Mouse (Mus musculus): Measurements from ENCODE around the gene Rdx. TPM values are rescaled to one million over a fixed set of nuclear protein-coding genes. Genes with fewer than 3 reads are reported as not detected.

The Rdx gene
- polyA plus RNA-seq (2012; rRNA removed) = 72.5 and 73.9 TPM in 2 replicates
- polyA plus RNA-seq (2014; fragmentation: Nextera tagmentation; extraction: Ambion mirVana) = 146 and 160 TPM in 2 replicates

- peaks cover 13% of the 10 kb centered on the region for H3K4me1 ChIP-seq (ENCODE audit: control insufficient read depth, insufficient read depth, low read length)
- peak within 1 kb of the TSS; percentile 51 for H3K4me2 ChIP-seq (replicated peaks; ENCODE audit: low read depth, low read length, severe bottlenecking)
- peak within 1 kb of the TSS; percentile 99 for H3K9ac ChIP-seq (ENCODE audit: low read depth, low read length, severe bottlenecking)
- H3K36me3 ChIP-seq (ENCODE audit: control insufficient read depth, insufficient read depth, low read length) = no peaks in the 10 kb centered on the region
- no peak for TF ChIP-seq POLR2A (IDR thresholded peaks at IDR 0.05; ENCODE audit: borderline replicate concordance, extremely low read depth, insufficient read depth, insufficient read length)
- ATAC-seq (ENCODE audit: low FRiP score, low read depth) (no peak), DNase-seq (ENCODE audit: low spot score) (peak; percentile 26)
- WGBS = 1% methylated on average over 17 of the region's 17 CpGs
- H3K27me3 ChIP-seq (ENCODE audit: control insufficient read depth, insufficient read depth, low read length) = no peaks in the 10 kb centered on the region
- peak within 1 kb of the TSS; percentile 100 for H3K27ac ChIP-seq (replicated peaks; ENCODE audit: low read depth, low read length)
- no peaks in the 10 kb centered on the region for H3K9me3 ChIP-seq (ENCODE audit: control insufficient read depth, low read length)
- peak within 1 kb of the TSS; percentile 97 for H3K4me3 ChIP-seq (replicated peaks; ENCODE audit: low read length)
These were observed at the start of gene Rdx for GRCm38 (mm10) chr9:52047129-52047820. Gene Rdx (plus strand): TSS chr9:52047173.

GRCm38 (mm10) chr9:52003501-52003900 lies 43.5 kb upstream of the Rdx start:
- H3K4me2 ChIP-seq (replicated peaks; ENCODE audit: low read depth, low read length, severe bottlenecking) = no peak overlapping the region
- 46% methylated on average over 4 of the region's 4 CpGs for WGBS
- H3K9ac ChIP-seq (ENCODE audit: low read depth, low read length, severe bottlenecking) = no peak overlapping the region
- ATAC-seq (ENCODE audit: low FRiP score, low read depth) (no peak), DNase-seq (ENCODE audit: low spot score) (no peak)
- H3K9me3 ChIP-seq (ENCODE audit: control insufficient read depth, low read length) = 0 out of 2 replicates have a peak, but pooled peaks cover 4% of the 10 kb centered on the region
- no peak overlapping the region for H3K4me3 ChIP-seq (replicated peaks; ENCODE audit: low read length)
- no peak overlapping the region for H3K27ac ChIP-seq (replicated peaks; ENCODE audit: low read depth, low read length)
- H3K36me3 ChIP-seq (ENCODE audit: control insufficient read depth, insufficient read depth, low read length) = no peaks in the 10 kb centered on the region
- no peaks in the 10 kb centered on the region for H3K27me3 ChIP-seq (ENCODE audit: control insufficient read depth, insufficient read depth, low read length)
- TF ChIP-seq POLR2A (IDR thresholded peaks at IDR 0.05; ENCODE audit: borderline replicate concordance, extremely low read depth, insufficient read depth, insufficient read length) = no peak
- H3K4me1 ChIP-seq (ENCODE audit: control insufficient read depth, insufficient read depth, low read length) = no peaks in the 10 kb centered on the region

- Histone ChIP-seq H3K27me3 (ENCODE audit: control insufficient read depth, insufficient read depth, low read length) (no peaks in the 10 kb centered on the region), H3K9me3 (ENCODE audit: control insufficient read depth, low read length) (no peaks in the 10 kb centered on the region), H3K4me1 (ENCODE audit: control insufficient read depth, insufficient read depth, low read length) (no peaks in the 10 kb centered on the region), H3K27ac (replicated peaks; ENCODE audit: low read depth, low read length) (no peak overlapping the region), H3K9ac (ENCODE audit: low read depth, low read length, severe bottlenecking) (no peak overlapping the region), H3K4me3 (replicated peaks; ENCODE audit: low read length) (no peak overlapping the region), H3K4me2 (replicated peaks; ENCODE audit: low read depth, low read length, severe bottlenecking) (no peak overlapping the region), H3K36me3 (ENCODE audit: control insufficient read depth, insufficient read depth, low read length) (no peaks in the 10 kb centered on the region)
- no peak for ATAC-seq (ENCODE audit: low FRiP score, low read depth)
- 41% methylated on average over 2 of the region's 2 CpGs for WGBS
- no peak for TF ChIP-seq POLR2A (IDR thresholded peaks at IDR 0.05; ENCODE audit: borderline replicate concordance, extremely low read depth, insufficient read depth, insufficient read length)
- DNase-seq (ENCODE audit: low spot score) = no peak
These were observed 39.6 kb upstream of the Rdx start for GRCm38 (mm10) chr9:52007341-52007740.

- H3K4me2 ChIP-seq (replicated peaks; ENCODE audit: low read depth, low read length, severe bottlenecking) = no peak overlapping the region
- no peaks in the 10 kb centered on the region for H3K4me1 ChIP-seq (ENCODE audit: control insufficient read depth, insufficient read depth, low read length)
- H3K27me3 ChIP-seq (ENCODE audit: control insufficient read depth, insufficient read depth, low read length) = no peaks in the 10 kb centered on the region
- no peaks in the 10 kb centered on the region for H3K36me3 ChIP-seq (ENCODE audit: control insufficient read depth, insufficient read depth, low read length)
- H3K4me3 ChIP-seq (replicated peaks; ENCODE audit: low read length) = no peak overlapping the region
- no peak for ATAC-seq (ENCODE audit: low FRiP score, low read depth)
- H3K9me3 ChIP-seq (ENCODE audit: control insufficient read depth, low read length) = no peaks in the 10 kb centered on the region
- no peak overlapping the region for H3K9ac ChIP-seq (ENCODE audit: low read depth, low read length, severe bottlenecking)
- WGBS = 75% methylated on average over 1 of the region's 1 CpGs
- DNase-seq (ENCODE audit: low spot score) = no peak
- H3K27ac ChIP-seq (replicated peaks; ENCODE audit: low read depth, low read length) = no peak overlapping the region
- no peak for TF ChIP-seq POLR2A (IDR thresholded peaks at IDR 0.05; ENCODE audit: borderline replicate concordance, extremely low read depth, insufficient read depth, insufficient read length)
These were observed 38.5 kb upstream of the Rdx start for GRCm38 (mm10) chr9:52008511-52008910.

- no peak overlapping the region for H3K9ac ChIP-seq (ENCODE audit: low read depth, low read length, severe bottlenecking)
- no peak overlapping the region for H3K27ac ChIP-seq (replicated peaks; ENCODE audit: low read depth, low read length)
- ATAC-seq (ENCODE audit: low FRiP score, low read depth) = no peak
These were observed 34.7 kb upstream of the Rdx start for GRCm38 (mm10) chr9:52012311-52012710.

More at GRCm38 (mm10) chr9:52012311-52012710, 34.7 kb upstream of the Rdx start:
- WGBS = 97% methylated on average over 1 of the region's 1 CpGs
- Histone ChIP-seq H3K36me3 (ENCODE audit: control insufficient read depth, insufficient read depth, low read length) (no peaks in the 10 kb centered on the region), H3K4me3 (replicated peaks; ENCODE audit: low read length) (no peak overlapping the region), H3K27me3 (ENCODE audit: control insufficient read depth, insufficient read depth, low read length) (no peaks in the 10 kb centered on the region), H3K4me1 (ENCODE audit: control insufficient read depth, insufficient read depth, low read length) (no peaks in the 10 kb centered on the region), H3K4me2 (replicated peaks; ENCODE audit: low read depth, low read length, severe bottlenecking) (no peak overlapping the region), H3K9me3 (ENCODE audit: control insufficient read depth, low read length) (no peaks in the 10 kb centered on the region)
- no peak for TF ChIP-seq POLR2A (IDR thresholded peaks at IDR 0.05; ENCODE audit: borderline replicate concordance, extremely low read depth, insufficient read depth, insufficient read length)
- no peak for DNase-seq (ENCODE audit: low spot score)

Measured in limb, embryonic 14.5 days (tissue).